Mouse (Mus musculus) activated CD4-positive, CD25-positive, alpha-beta regulatory T cell, adult 4 months (primary cell): ENCODE results near the gene Ccpg1os. TPM values are rescaled to one million over a fixed set of nuclear protein-coding genes. Genes with fewer than 3 reads are reported as not detected.

Source experiments
- ATAC-seq: one replicate; pipeline ENCODE4 v1.8.0; 2017
- polyA plus RNA-seq, 2 experiments: library from polyadenylated mRNA; unstranded; fragments of 100-300 nt; shearing (Covaris generic); gene quantifications; one replicate each; pipeline ENCODE4 v1.2.1; 2017

The Ccpg1os gene
- 1 to 10 TPM; 3.4 to 7.9 TPM for polyA plus RNA-seq

- ATAC-seq: peak; percentile 96
Measured at GRCm38 (mm10) chr9:72985250-72986220, at the start of gene Ccpg1os, which contains the start of gene Ccpg1. Ccpg1os (minus strand) TSS chr9:72985382. Ccpg1 (plus strand) TSS chr9:72985429.

GRCm38 (mm10) chr9:73033406-73033805 is 48.2 kb upstream of the Ccpg1os start:
- no peak for ATAC-seq

- ATAC-seq: no peak
Measured at GRCm38 (mm10) chr9:73031421-73031820, 46.2 kb upstream of the Ccpg1os start.

- no peak for ATAC-seq
Measured at GRCm38 (mm10) chr9:73030443-73030842, 45.3 kb upstream of the Ccpg1os start.

DNA sequence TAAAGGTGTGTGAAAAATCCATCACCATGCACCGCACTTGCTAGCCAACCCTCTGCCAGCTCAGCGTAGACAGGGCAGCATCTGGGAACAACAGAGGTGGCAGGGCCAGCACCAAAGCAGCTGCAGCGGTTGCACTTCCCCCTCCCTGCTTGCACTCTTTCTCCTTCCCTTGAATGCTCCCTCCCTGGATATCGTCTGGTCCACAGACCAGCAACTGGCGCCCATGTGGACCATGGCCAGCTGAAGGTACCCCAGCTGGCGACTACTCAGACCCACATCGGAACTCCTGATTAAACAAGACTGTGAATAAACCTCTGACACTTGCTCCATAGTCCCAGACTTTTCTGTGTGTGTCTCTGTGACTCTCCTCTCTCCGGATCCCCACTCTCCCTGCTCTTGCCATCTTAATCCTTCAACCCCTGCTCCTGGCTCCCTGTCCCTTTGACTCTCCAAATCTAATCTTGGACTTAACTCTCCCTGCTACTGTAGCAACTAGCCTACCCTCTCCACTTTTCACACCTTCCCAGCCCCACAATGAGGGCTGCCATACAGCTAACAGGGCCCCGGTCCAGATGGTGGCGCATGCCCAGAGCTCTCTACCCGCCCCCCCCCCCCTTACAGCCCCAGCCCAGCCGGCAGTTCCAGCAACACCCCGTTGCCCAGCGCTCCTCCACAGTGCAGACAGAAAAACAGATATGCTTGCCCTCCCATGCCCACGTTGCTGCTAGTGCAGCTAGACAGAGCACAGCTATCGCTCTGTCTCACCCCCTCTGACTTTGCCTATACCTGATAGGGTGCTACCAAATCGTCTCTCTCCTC is 40.8 kb upstream of the Ccpg1os start:
- no peak for ATAC-seq

GRCm38 (mm10) chr9:73020566-73021097 is 35.5 kb upstream of the Ccpg1os start:
- no peak for ATAC-seq

- ATAC-seq: no peak
Measured at GRCm38 (mm10) chr9:73019841-73020240, 34.7 kb upstream of the Ccpg1os start.

DNA sequence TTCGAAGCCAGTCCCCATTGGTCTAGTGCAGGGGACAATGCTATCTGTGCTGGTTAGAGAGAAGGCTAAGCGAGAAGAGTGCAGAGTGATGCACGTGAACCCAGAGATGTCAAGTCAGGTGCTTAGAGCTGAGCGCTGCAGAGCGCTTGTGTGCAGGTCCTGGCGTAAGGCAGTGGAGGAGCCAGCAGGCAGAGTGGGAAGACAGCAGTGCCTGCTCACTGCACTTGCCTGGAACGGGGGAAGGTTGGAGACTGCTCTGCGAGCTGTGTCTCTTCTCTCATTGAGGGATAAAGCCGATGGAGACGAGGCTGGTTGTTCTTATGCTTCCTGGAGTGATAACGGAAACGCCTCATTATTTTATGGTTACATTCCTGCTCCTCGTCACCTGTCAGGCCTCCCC is 29.5 kb upstream of the Ccpg1os start:
- ATAC-seq: no peak

GRCm38 (mm10) chr9:73012629-73013028 is 27.4 kb upstream of the Ccpg1os start:
- ATAC-seq: no peak

- ATAC-seq: no peak
Measured at GRCm38 (mm10) chr9:73008384-73008783, 23.2 kb upstream of the Ccpg1os start.

DNA sequence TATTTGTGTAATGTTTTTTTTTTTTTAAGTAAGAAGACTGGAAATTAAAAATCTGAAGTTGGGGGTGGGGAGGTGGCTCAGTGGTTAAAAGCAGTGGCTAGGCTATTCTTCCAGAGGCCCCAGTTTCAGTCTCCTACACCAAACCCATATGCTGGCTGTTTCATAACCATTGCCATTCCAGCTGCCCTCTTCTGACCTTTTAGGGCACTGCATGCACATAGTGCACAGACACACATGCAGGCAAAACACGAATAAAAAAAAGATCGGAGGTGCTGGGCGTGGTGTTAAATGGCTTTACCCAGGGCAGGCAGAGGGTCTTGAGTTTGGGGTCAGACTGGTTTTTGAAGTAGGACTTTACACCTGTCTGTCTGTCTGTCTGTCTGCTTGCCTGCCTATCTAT is 21.0 kb upstream of the Ccpg1os start:
- no peak for ATAC-seq

GRCm38 (mm10) chr9:73005106-73005505 is 19.9 kb upstream of the Ccpg1os start:
- ATAC-seq: no peak

DNA sequence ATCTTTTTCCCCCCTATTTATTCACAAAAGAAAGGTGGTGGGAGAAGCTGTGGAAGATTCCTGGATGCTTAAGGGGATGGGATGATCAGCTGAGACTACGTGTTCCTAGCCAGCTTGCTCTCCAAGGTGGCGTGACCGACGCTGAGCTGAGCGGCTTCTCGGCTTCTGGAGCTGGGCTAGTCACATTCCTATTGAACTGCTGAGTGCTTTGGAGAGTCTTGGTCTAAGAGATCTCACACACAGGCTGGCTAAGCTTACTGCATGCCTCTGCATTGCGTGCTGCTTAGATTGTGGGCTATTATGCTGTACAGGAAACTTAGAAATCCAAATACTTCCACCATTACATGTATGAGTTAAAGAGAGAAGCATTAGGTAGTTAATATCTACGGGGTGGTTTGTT is 18.9 kb upstream of the Ccpg1os start:
- ATAC-seq: no peak

GRCm38 (mm10) chr9:73002177-73002576 is 17.0 kb upstream of the Ccpg1os start:
- ATAC-seq: no peak

GRCm38 (mm10) chr9:73001314-73002011 is 16.3 kb upstream of the Ccpg1os start:
- no peak for ATAC-seq

DNA sequence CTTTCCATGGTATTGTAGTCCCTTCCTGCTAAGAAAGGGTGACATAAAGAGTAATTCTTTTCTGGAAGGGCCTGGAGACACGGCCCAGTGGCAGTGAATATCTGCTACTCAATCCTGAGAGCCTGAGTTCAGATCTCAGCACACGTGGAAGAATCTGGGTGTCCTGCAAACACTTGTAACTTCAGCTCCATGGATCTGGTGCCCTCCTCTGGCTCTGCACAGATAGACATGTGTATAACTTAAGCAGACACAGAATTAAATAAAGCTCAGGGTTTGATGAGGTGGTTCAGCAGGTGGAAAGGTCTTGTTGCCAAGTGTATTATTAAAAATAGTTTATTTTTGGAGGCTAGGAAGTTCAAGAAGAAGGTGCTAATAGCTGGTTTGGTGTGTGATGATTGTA is 15.3 kb upstream of the Ccpg1os start:
- ATAC-seq: no peak

- no peak for ATAC-seq
Measured at GRCm38 (mm10) chr9:72996806-72997205, 11.6 kb upstream of the Ccpg1os start.

- no peak for ATAC-seq
Measured at GRCm38 (mm10) chr9:72996167-72996566, 11.0 kb upstream of the Ccpg1os start.

DNA sequence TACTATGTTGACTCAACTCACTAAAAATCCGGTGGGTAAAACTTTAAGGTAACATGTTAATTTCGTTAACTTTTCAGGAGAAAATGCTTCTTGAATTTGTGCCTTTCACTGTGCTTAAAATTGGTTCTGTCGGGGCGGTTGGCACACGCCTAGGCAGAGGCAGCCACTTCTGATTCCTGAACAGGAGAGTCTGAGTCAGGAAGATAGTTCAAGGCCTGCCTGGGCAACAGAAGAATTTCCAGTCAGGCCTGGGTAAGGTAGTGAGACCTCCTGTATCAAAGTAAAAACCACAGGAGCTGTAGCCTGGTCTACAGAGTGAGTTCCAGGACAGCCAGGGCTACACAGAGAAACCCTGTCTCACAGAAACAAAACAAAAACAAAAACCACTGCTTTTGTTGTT is 7.4 kb upstream of the Ccpg1os start:
- no peak for ATAC-seq

GRCm38 (mm10) chr9:72991420-72991819 is 6.2 kb upstream of the Ccpg1os start:
- ATAC-seq: no peak

DNA sequence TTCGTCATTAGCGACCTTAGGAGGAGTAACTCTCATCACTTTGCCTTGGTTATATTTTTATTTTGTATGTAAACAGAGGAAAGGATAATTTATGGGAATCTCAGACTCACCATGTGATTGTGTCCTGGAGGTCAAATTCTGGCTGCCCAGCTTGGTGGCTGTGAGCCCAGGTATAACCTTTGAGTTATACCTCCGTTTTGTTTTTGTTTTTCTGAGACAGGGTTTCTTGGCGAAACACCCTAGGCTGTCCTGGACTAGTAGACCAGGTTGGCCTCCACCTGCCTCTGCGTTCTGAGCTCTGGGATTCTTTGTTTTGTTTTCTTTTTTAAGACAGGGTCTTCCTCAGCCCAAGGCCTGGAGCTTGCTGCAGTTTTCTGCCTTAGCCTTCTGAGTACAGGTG is 3.5 kb upstream of the Ccpg1os start:
- no peak for ATAC-seq

DNA sequence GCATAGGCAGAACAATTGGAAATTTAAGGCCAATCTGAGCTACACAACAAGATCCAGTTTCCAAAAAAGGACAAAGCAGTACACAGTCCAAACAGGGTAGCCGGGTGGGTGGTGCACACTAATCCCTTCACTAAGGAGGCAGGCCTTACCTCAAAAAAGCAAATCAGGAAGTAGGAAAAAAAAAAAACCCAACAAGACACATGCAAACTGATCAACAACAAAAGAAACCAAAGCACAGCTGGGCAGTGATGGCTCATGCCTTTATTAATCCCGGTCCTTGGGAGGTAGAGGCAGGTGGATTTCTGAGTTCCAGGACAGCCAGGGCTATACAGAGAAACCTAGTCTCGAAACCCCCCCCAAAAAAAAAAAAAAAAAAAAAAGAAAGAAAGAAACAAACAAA is 2.5 kb upstream of the Ccpg1os start:
- ATAC-seq: no peak

GRCm38 (mm10) chr9:72983066-72983465 is 2.1 kb downstream of the Ccpg1os start:
- ATAC-seq: no peak
